Mouse (Mus musculus): Measurements from ENCODE around the gene Src.
A peak's percentile ranks its signal among the peaks of the same experiment; 100 is the strongest.
"Not testable (repeated sequence)": the region's sequence is repeated elsewhere in the genome, so short reads cannot be mapped to it uniquely, and the experiment has no call there.

Gene Src

GRCm38 (mm10) chr2:157418206-157418605, at the start of gene Src:
Gene Src (plus strand): TSS chr2:157418444.
- DNase-seq = no peak

GRCm38 (mm10) chr2:157371696-157372095, 46.5 kb upstream of the Src start:
- DNase-seq = no peak

GRCm38 (mm10) chr2:157373681-157374080, 44.6 kb upstream of the Src start:
- DNase-seq = no peak

- no peak for DNase-seq
These were observed 43.2 kb upstream of the Src start for GRCm38 (mm10) chr2:157375051-157375450.

GRCm38 (mm10) chr2:157375794-157376757, 42.2 kb upstream of the Src start:
- DNase-seq = no peak

- DNase-seq = no peak
These were observed 41.2 kb upstream of the Src start for GRCm38 (mm10) chr2:157376995-157377394.

GRCm38 (mm10) chr2:157384836-157385235, 33.4 kb upstream of the Src start:
- no peak for DNase-seq

- not testable (repeated sequence) for DNase-seq
These were observed 29.2 kb upstream of the Src start for GRCm38 (mm10) chr2:157388901-157389590.

- no peak for DNase-seq
These were observed 28.7 kb upstream of the Src start for GRCm38 (mm10) chr2:157389591-157389921.

GRCm38 (mm10) chr2:157392331-157392730, 25.9 kb upstream of the Src start:
- DNase-seq = no peak

GRCm38 (mm10) chr2:157393549-157393948, 24.7 kb upstream of the Src start:
- DNase-seq = no peak

- DNase-seq = no peak
These were observed 23.4 kb upstream of the Src start for GRCm38 (mm10) chr2:157394868-157395267.

GRCm38 (mm10) chr2:157395371-157395770, 22.9 kb upstream of the Src start:
- DNase-seq = no peak

- no peak for DNase-seq
These were observed 22.3 kb upstream of the Src start for GRCm38 (mm10) chr2:157395960-157396359.

- no peak for DNase-seq
These were observed 20.9 kb upstream of the Src start for GRCm38 (mm10) chr2:157397376-157397775.

GRCm38 (mm10) chr2:157398539-157398938, 19.7 kb upstream of the Src start:
- DNase-seq = no peak

- no peak for DNase-seq
These were observed 18.4 kb upstream of the Src start for GRCm38 (mm10) chr2:157399797-157400196.

- no peak for DNase-seq
These were observed 17.8 kb upstream of the Src start for GRCm38 (mm10) chr2:157400491-157400890.

- no peak for DNase-seq
These were observed 17.0 kb upstream of the Src start for GRCm38 (mm10) chr2:157401261-157401660.

GRCm38 (mm10) chr2:157407596-157407995, 10.6 kb upstream of the Src start:
- DNase-seq = no peak

- DNase-seq = peak; percentile 72
These were observed 8.3 kb upstream of the Src start for GRCm38 (mm10) chr2:157409793-157410533.

- DNase-seq = no peak
These were observed 7.0 kb upstream of the Src start for GRCm38 (mm10) chr2:157411151-157411693.

GRCm38 (mm10) chr2:157412497-157412896, 5.7 kb upstream of the Src start:
- DNase-seq = no peak
